Mouse (Mus musculus) retina, postnatal 1 day (tissue): Measurements from ENCODE around the gene Rpl7l1.
A peak's percentile ranks its signal among the peaks of the same experiment; 100 is the strongest.
"Not testable (repeated sequence)": the region's sequence is repeated elsewhere in the genome, so short reads cannot be mapped to it uniquely, and the experiment has no call there.

ENCODE experiments used
- DNase-seq: peaks from one replicate; pipeline ENCODE4 v3.0.0-alpha.2; 2012

Gene Rpl7l1

DNA sequence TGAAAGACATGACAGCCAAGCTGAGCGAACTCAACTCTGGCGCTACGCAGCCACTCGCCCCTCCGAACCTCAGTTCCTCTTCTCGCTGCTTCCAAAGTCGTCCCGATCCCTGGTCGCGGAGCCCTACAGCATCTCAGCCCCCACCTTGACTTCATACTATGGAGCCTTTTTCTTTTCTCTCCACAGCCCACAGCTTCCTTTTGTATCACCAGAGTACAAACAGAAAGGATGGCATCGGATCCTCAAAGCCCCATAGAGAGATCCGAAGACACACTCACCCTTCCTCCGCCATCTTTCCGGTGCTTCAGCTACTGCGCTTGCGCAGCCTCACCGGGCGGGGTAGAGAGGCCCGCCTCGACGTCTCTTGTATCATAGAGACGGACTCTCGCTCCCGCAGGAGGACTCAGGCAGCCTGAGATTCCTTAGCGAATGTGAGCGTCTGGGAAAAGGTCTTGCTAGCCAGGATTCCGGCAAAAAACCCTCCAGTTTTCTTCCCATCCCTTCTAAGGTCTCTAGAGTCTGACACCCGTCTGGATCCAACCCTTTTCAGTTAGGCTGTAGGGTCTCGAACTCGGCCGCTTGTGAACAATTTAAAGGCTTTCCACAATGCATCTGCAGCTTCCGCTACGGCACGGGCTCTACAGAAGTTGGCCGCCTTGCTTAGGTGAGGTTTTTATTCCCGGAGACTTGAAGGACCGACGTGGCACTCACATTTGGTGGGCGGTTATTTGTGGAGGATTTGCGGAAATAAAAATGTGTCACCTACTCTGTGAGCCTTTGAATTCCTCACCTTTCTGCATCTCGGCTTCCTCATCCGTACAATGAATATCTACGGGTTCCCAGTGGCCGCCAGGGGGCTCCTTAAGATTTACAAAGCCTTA is at the start of gene Rpl7l1:
Gene Rpl7l1, minus strand, starts transcription at position 332 of the 881 bp plus-strand sequence.
- DNase-seq, result peak; percentile 96

DNA sequence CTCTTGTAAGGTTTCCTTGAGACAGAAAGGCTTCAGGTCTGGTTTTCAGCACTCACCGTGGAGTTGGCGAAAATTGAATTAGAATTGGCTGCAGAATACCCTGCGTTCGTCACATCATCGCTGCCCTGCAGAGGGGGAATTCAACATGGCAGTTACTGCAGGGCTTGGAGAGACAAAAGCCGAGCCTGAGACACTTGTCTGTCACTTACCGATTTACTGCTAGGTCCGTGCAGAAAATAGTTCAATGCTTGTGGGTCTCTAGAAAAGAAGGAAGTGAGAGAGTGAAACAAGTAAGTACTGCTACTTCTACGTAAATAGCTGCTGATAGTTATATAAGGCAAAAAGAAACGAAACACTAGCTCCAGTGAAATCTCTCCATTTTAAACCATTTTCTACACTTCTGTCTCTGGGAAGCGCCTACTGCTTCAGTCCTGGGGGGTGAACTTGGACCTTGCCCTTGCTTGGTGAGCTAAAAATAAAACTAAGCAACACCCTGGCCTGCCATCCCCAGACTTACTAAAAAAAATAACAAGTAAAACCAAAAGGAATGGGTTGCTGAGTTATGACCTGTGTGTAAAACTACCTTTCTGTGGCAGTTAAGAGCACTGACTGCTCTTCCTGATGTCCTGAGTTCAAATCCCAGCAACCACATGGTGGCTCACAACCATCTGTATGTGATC is 47.5 kb upstream of the Rpl7l1 start:
- no peak for DNase-seq

DNA sequence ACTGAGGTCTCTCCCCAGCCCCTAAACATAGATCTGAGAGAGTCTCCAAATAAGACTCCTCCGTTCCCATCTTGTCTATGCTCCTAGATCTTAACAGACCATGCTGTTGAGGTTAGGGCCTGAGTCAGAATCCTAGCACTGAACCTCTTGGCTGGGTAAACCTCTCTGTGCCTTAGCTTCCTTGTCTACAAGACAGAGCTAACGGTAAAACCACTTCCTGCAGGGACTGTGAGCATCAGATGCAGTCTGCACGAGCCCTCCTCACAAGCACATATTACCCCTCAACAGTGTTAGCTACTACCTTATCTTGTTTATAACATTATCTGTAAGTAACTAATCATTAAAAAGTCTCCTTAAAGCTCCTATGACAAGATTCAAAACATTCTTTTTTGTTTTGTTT is 46.5 kb upstream of the Rpl7l1 start:
- DNase-seq, result no peak

DNA sequence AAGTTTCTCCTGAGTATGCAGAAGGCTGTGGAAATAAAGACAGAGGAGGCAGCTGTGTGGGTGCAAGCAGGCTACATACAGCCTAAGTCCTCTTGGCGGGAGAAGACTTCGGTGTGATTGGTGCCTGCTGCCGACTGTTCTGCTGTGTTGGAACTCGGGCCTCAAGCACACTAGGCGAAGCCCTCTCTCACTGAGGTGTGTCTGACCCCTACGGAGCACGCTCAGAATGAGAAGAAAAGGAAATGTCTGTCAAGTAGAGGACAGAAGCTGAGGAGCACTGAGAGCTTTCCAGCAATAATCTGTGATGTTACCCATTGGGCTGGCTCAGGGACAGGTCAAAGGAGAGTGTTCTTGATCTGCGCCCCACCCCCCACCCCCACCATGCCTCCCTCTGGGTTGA is 40.6 kb upstream of the Rpl7l1 start:
- DNase-seq, result no peak

DNA sequence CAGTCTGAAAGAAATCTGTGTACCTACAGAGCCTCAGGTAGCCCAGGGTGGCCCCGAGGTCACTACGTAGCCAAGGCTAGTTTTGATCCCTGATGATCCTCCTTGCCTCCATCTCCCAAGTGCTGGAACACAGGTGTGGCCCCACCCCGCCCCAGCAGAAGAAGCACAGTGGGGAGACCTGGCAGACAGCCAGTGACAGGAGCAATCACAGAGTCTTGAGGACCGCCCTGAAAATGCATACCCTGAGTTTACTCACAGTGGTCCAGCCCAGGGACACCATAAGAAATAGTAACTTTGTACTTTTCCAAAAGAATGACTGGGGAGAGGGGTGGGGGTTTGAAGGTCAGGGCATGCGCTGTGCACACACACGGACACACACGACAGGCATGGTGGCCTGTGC is 38.2 kb upstream of the Rpl7l1 start:
- DNase-seq, result no peak

DNA sequence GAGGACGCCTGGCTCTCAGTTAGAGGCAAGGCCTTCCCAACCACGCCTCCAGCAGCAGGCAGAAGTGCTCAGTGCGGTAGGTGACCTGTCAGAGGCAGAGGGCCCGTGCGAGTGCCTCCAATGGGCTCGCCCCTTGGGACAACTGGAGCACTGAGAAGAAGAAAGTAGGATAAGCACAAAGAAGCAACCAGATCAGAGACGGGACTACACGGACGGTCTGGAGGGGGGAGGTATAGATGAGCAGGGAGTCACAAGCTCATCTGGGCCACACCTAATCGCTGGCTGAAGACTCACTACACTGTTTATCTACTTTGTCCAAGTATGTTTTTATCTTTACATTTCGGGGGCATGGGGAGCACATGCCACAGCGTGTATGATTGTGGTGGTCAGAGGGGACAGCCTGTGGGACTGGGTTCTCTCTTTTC is 35.3 kb upstream of the Rpl7l1 start:
- no peak for DNase-seq

DNA sequence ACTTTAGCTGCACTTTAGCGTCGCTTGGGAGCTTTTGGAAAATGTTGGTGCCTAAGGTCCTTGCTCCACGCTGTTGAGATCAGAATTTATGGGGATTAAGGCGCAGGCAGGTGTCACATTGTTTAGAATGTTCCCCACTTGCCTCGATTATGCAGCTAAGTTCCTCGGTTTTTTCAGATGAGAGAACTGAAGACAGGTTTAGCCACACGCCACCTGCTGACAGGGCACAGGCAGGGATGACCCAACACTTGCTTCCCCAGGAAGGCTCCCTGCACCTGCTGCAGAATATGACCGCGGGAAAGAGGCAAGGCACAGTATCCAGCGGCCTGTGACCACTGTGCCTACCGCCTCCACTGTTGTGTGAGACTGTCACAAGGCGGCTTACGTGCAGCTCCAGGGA is 33.8 kb upstream of the Rpl7l1 start:
- DNase-seq, result no peak

DNA sequence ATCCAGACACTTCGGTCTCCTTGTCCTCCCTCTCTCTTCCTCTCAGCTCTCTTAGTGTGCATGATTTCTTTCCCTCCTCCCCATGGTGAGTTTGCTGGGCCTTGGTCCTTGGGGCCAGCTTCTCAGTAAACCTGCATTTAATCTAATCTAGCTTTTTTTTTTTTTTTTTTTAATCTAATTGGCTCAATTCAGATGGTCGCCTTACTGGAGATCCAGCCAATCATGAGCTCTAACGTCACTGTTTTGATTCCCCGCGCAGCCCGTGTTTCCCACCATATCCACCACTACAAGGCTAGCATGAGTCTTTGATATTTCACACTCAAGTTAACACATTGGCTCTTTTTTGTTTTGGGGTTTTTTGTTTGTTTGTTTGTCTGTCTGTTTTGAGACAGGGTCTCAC is 32.0 kb upstream of the Rpl7l1 start:
- DNase-seq, result no peak

DNA sequence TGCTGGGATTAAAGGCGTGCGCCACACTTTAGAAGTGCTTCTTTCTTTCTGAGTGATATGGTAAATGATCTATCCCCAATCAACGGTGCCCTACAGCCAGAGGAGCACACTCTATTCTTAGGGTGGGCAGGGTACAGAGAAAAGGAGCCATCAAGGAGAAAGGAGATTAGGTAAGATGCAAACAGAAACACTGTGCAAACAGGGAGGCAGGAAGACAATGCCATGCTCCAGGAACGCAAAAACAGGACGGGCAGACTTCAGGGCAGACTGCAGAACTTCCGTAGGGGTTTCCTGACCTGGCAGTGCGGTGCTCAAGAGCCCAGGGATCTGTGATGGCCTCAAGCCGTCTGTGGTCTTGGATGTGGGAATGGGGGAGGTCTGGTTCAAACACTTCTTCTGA is 31.2 kb upstream of the Rpl7l1 start:
- no peak for DNase-seq

DNA sequence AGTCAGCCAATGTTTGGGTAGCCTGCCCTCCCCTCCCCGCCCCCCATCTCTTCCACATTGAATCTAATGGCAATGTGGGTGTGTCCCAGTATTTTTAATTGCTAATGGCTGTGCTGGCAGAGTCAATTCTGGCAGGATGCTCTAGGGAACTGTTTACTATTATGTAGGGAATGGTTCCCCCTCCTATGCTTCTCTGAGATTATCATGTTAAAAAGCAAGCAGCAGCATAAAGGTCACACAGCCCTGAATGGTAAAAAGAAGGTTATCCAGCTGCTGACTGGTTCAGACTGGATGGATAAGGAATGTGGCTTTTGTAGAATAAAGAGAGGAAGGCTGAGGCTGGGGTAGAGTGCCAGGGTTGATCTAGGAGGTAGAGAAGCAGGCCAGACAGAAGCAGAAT is 30.0 kb upstream of the Rpl7l1 start:
- DNase-seq, result no peak

DNA sequence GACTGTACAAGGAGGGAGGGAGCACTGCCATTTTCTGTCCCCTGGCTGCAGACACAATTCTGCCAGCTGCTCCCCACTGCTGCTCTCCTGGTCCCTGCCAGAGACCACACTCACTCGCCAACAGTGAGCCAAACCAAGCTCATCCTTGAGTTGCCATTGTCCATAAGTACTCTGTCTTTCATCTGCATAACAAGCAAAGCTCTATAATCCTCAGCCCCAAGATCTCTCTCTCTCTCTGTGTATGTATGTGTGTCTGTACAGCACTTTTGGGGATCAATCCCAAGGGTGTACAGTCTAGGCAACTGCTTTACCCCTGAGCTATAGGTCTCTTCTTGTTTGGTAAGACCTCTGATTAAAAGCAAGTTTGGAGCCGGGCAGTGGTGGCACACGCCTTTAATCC is 28.2 kb upstream of the Rpl7l1 start:
- DNase-seq, result no peak

DNA sequence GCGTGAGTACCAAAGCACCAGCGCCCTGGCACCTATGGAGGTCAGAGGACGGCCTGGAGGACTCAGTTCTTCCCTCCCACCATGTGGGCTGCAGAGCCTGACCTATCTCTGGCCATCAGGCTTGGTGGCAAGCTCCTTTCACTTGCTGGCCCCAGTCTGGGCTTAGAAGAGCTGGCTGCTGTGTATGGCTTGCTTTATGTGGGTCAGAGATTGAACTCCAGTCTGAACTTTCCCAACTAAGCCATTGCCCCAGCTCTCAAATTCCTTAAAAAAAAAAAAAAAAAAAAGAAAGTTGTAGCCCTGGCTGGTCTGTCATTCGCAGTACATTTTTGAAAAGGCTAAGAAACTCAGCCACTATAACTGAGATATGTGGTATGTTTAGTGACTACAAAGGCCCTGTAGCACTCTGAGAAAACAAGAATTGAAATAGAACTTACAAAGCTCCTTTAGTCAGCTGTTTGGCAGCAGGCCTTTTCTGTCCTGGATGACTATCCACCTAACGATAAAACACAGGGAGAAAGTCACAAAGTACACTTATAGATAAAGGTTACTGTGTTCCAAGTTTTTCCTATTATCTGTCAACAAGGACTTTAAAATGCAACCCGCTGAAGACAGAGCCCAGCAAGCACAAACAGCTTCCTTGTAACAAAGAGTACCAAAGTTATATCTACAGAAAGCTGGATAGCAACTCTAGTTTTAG is 26.8 kb upstream of the Rpl7l1 start:
- no peak for DNase-seq

DNA sequence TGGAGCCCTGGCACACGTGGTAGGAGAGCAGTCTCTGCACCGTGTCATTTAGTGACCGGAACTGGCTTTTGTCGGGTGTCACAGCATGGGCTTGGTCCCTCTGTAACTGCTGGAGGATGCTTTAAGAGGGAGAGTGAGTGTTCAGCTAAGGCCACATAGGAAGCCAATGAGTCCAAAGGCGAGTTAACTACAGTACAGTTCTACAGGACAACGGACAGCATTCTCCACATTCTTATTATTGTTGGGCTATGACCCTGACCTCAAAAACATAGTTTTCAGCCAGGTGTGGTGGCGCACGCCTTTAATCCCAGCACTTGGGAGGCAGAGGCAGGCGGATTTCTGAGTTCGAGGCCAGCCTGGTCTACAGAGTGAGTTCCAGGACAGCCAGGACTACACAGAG is 25.9 kb upstream of the Rpl7l1 start:
- DNase-seq, result no peak

DNA sequence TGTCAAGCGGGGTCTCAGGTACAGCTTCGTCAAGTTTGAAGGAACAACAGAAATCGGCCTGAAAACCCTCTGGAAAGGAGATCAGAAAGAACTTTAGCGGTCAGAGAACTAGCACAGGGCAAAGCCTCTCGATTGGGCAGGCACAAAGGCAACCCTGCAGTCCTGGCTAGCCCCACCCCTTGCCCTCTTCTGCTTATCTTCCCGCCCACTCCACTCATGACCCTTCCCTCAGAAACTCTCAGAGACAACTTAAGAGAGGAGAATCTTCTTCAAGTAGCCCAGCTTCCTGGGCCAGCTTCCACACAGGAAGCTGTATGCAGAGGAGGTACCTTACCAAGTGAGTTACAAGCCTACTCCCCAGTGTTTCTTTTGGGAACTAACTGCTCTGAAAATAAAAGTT is 19.3 kb upstream of the Rpl7l1 start:
- no peak for DNase-seq

DNA sequence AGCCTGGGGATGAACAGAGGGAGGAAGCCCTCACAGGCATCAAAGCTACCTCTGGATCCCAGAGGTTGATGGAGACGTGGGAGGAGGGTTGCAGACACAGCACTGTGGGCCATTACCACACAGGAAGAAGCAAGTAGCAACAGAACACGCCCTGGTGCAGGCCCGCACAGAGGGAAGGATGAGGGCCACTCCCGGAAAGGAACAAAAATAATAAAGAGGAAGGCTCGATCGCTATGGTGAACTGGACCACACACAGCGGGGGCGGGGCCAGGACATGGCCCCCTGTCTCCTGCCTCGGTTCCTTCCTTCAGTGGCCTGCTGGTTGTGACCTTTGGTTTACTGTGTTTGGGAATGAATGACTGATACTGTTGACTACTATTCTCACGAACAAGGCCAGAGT is 17.2 kb upstream of the Rpl7l1 start:
- no peak for DNase-seq

DNA sequence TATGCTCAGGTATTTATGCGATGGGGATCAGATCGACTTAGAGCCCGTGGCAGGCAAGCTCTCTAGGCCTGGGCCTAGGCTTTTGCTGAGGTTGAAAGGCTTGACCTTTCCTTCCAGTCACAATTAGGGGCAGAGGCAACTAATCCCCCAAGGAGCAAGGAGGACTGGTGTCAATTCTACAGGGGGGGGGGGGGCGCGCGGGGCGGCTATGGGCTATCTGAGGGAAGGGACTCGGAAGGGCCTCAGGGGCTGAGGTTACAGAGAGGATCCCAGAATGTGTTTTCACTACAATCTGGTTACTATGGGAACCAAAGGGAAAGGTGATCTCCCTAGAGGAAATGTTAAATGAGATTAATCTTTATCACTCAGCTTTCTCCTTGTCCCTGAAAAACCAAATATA is 14.9 kb upstream of the Rpl7l1 start:
- DNase-seq, result no peak

DNA sequence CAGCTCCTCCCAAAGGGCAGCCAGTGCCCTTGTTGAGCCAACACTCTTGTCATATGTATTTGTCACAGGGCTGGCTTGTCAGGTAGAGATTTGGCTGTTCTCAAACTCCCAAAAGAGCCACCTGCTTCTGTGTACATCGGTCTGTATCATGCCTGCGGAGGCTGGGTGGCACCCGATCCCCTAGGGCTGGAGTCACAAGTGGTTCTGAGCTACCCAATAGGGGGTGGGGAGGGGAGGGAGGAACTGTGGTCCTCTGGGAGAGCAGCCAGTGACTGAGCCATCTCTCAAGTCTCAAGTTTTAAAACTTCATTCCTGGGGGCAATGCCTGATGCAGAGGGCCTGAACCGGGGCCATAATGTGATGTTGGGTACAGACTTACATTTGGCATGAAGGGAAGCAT is 14.3 kb upstream of the Rpl7l1 start:
- no peak for DNase-seq

DNA sequence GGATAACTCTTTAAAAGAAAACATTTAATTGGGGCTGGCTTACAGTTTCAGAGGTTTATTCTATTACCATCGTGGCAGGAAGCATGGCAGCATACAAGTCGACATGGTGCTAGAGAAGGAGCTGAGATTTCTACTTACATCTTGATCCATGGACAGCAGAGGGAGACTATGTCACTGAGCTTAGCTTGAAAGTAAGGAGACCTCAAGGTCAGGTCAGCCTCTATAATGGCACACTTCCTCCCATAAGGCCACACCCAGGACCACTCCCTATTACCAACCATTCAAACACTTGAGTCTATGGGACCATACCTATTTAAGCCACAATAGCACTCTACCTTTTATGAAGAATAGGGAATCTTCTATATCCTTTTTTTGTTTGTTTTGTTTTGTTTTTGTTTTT is 10.5 kb upstream of the Rpl7l1 start:
- no peak for DNase-seq

DNA sequence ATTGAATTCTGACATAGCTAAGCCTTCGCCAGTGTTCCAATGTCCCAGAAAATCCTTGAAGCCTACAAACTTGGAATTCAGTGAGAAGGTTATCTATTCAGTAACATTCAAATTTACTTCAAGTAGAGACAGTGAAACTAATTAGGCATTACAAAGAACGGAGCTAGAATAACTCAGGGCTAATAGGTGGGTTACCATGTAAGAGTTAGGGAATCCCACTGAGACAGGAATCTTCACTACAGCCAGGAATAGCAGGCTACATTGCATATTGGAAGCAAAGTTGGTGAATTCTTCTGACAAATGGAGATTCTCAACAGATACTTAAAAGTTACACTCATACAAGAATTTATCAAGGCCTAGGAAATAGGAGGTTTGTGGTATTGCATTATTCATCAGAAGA is 5.5 kb upstream of the Rpl7l1 start:
- not testable (repeated sequence) for DNase-seq

DNA sequence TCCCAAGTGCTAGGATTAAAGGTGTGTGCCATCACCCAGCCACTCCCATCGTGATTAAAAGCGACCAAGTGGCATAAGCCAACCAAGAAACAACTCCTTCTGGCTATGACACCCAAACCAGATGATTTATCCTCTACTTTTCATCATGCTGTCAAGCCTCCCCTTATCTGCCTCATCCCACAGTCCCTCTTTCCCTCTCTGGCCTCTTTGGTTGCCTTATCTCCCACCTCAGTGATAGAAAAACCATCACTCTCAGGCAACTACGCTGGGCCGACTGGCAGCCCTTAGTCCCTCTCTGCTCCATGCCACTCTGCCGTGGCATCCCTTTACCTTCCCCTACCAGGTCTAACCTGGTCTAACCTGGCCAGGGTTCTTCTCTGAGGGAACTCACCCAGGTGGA is 4.5 kb upstream of the Rpl7l1 start:
- no peak for DNase-seq

DNA sequence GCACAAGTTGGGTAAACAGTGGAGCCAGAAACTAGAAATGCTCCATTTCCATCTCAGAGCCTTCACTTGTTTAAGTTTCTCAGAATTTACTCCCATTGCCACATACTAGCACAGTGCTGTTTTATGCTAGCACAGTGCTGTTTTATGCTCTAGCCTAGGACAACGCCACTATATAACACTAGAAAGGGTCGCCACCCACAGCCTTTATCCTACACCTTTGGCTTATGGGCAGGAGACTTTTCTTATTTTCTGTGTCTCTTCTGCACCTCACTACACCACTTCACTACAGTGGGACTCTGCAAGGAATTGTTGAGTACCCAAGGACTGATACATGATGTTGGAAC is 722 bp upstream of the Rpl7l1 start:
- DNase-seq, result no peak

DNA sequence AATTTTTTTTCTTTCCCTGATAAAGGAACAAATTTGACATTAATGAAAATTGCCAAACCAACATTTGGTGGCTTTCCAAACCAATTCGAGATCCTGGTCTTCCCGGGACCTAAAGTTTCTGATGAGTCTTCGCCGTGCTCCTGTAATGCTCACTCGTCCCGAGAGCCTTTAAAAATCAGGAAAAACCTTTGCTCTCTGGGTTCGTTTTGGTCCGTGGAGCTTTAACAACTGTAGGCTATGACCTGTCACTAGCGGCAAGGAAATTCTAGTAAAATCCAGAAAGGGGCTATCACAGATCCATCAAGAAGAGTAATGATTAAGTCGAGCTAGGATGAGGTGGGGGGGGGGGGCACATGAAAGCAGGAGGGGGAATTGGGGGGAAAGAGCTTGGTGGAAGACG is 596 bp downstream of the Rpl7l1 start:
- no peak for DNase-seq

DNA sequence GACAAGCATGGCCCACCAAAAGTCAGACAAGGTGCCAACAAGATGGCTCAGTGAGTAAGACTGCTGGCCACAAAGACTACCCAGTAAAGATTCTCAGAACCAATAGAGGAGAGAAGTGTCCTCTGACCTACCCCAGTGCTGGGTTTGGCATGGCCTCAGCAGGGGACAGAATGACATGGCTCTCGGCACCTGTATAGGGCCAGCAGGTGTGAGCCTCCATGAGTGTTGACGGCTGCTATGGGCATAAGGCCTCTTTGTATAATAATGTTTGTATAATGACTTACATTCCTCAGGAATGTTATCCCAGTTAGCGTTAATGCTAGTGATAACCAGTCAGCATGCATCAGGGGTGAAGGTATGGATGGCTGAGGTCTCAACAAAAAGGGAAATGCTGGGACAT is 6.4 kb downstream of the Rpl7l1 start:
- no peak for DNase-seq

DNA sequence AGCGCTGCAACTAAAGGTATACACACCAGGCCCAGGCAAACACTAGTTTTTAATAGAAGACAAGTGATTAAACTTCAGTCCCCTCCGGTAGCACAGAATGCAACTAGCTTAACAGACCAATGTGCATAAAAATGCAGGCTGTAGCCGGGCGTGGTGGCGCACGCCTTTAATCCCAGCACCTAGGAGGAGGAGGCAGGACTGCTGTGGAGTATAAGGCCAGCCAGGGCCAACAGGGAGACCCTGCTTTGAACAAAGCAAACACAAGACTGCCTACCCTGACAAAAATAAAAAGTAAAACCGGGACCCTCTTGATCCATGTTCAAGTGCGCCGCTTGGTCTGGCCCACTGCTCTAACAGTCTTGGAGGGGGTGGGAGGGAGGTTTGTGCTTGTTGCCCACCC is 7.4 kb downstream of the Rpl7l1 start:
- DNase-seq, result no peak
